Mouse (Mus musculus): ENCODE data around the gene Abcf2.

DNA sequence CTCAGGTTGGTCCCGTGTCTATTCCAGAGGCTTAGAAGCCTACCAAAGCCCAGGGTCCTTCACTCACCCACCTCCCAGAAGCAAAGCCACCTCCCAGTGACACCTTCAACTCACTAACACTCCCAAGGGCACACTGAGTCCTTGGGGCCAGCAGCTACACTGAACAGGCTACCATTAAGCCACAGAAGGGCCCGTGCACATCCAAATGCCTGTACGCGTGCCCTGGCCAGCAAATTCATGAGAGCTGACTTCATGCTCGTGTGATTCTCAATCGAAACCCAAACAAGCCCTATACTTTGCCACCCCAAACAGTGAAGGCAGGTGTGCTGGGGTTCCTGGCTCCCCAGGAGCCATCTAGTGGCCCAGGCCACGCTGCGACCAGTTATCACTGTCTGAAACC is 43.4 kb upstream of the Abcf2 start:
- TF ChIP-seq POLR2A (IDR thresholded peaks at IDR 0.05; ENCODE audit: extremely low read depth, insufficient read depth, low read length) (no peak), CTCF (IDR thresholded peaks at IDR 0.05; ENCODE audit: extremely low read depth, insufficient read depth, low read length) (no peak)

Measured in cortical plate, adult 2 months (tissue).